Mouse (Mus musculus): Measurements from ENCODE around the gene Lrrc43. TPM values are rescaled to one million over a fixed set of nuclear protein-coding genes. Genes with fewer than 3 reads are reported as not detected.

Gene Lrrc43
- polyA plus RNA-seq (2017; shearing (Covaris generic)): not detected

GRCm38 (mm10) chr5:123489112-123489785 lies at the start of gene Lrrc43, which contains the start of gene Il31:
TSS of gene Lrrc43 (plus strand) at chr5:123489305.
TSS of gene Il31 (minus strand) at chr5:123489489.

GRCm38 (mm10) chr5:123510160-123510559 lies 21.1 kb downstream of the Lrrc43 start, which contains the start of gene B3gnt4:
TSS of gene B3gnt4 (plus strand) at chr5:123510460.

GRCm38 (mm10) chr5:123523692-123524392 lies 34.7 kb downstream of the Lrrc43 start, which contains the start of gene Diablo:
TSS of gene Diablo (minus strand) at chr5:123524176.

GRCm38 (mm10) chr5:123525281-123525680 lies 36.2 kb downstream of the Lrrc43 start, which contains the start of gene Gm49027:
TSS of gene Gm49027 (minus strand) at chr5:123525488.

Other genes with a start within 250 kb of the Lrrc43 start
- gene Wdr66, start 237.2 kb upstream of the Lrrc43 start, polyA plus RNA-seq (2017; shearing (Covaris generic)): 1 to 10 TPM in 1 of 2 experiments, under 1 TPM in 1; 0.95 to 1.0 TPM
- 1 to 10 TPM; 3.0 to 6.7 TPM for gene Bcl7a, start 145.5 kb upstream of the Lrrc43 start, polyA plus RNA-seq (2017; shearing (Covaris generic))
- gene Mlxip, start 94.5 kb upstream of the Lrrc43 start, polyA plus RNA-seq (2017; shearing (Covaris generic)): 10 to 100 TPM; 45.0 to 61.5 TPM
- under 1 TPM in 1 of 2 experiments, not detected in 1; 0.47 TPM for gene Il31, start 184 bp downstream of the Lrrc43 start, polyA plus RNA-seq (2017; shearing (Covaris generic))
- under 1 TPM; 0.33 to 0.48 TPM for gene B3gnt4, start 21.2 kb downstream of the Lrrc43 start, polyA plus RNA-seq (2017; shearing (Covaris generic))
- 10 to 100 TPM; 96.3 to 97.7 TPM for gene Diablo, start 34.9 kb downstream of the Lrrc43 start, polyA plus RNA-seq (2017; shearing (Covaris generic))
- gene Gm49027, start 36.2 kb downstream of the Lrrc43 start, polyA plus RNA-seq (2017; shearing (Covaris generic)): under 1 TPM in 1 of 2 experiments, not detected in 1; 0.82 TPM
- 10 to 100 TPM; 38.7 to 50.8 TPM for gene Vps33a, start 83.7 kb downstream of the Lrrc43 start, polyA plus RNA-seq (2017; shearing (Covaris generic))
- 10 to 100 TPM; 70.5 to 77.7 TPM for gene Clip1, start 195.3 kb downstream of the Lrrc43 start, polyA plus RNA-seq (2017; shearing (Covaris generic))
- gene Zcchc8, start 231.8 kb downstream of the Lrrc43 start, polyA plus RNA-seq (2017; shearing (Covaris generic)): 10 to 100 TPM; 79.8 to 90.8 TPM